Comparison of ENCODE assay signal across 8 mouse cellular contexts in genomic region chr2:32620682-32621516, GRCm38 (mm10). TPM values are rescaled to one million over a fixed set of nuclear protein-coding genes. Genes with fewer than 3 reads are reported as not detected.
A peak's percentile ranks its signal among the peaks of the same experiment; 100 is the strongest.
DNase-seq lines count a peak whose midpoint lies in the region; ATAC-seq and TF ChIP-seq lines count a peak whose summit lies in the region.

No protein-coding gene starts in this region.

- H3K4me3 ChIP-seq in layer of hippocampus, adult 2 months, result no peak overlapping the region
- H3K4me3 ChIP-seq in lung, embryonic 15.5 days, result no peak overlapping the region

- H3K4me1 ChIP-seq in lung, embryonic 15.5 days, result peaks cover 61% of the 10 kb centered on the region

- no peak overlapping the region for H3K9ac ChIP-seq in lung, embryonic 15.5 days

- H3K27ac ChIP-seq in layer of hippocampus, adult 2 months, result peak overlapping the region; percentile 46; the same call in 1 of the 2 replicates
- H3K27ac ChIP-seq in lung, embryonic 15.5 days, result peak overlapping the region; percentile 89

- 4% methylated on average over 4 of the region's 4 CpGs for WGBS in lung, embryonic 15.5 days

- TF ChIP-seq CTCF in layer of hippocampus, adult 2 months (conservative IDR thresholded peaks at IDR 0.05), result no peak

- no peaks in the 10 kb centered on the region for H3K27me3 ChIP-seq in lung, embryonic 15.5 days

- no peak for DNase-seq in layer of hippocampus, adult 2 months (ENCODE audit: low spot score in 2 of 2)
- DNase-seq in layer of hippocampus, adult 8-10 months (ENCODE audit: low spot score in 2 of 2), result no peak
- DNase-seq in heart, adult 18-20 months, result peak; percentile 77 to 92
- DNase-seq in kidney, adult 11 months, result peak; percentile 77
- DNase-seq in testis, postnatal 14 days (ENCODE audit: low spot score), result peak; percentile 70
- DNase-seq in frontal cortex, postnatal 14 days (ENCODE audit: low spot score in 2 of 2), result no peak

- H3K4me2 ChIP-seq in lung, embryonic 15.5 days, result peak overlapping the region; percentile 17

- H3K9me3 ChIP-seq in lung, embryonic 15.5 days, result no peaks in the 10 kb centered on the region

- H3K36me3 ChIP-seq in lung, embryonic 15.5 days, result peaks cover 15% of the 10 kb centered on the region

- peak; percentile 73 for ATAC-seq in lung, embryonic 15.5 days (ENCODE audit: borderline replicate concordance, extremely low read depth, low FRiP score, low TSS enrichment)
- ATAC-seq in erythroblast, adult 5-6 weeks (replicated peaks; ENCODE audit: low FRiP score, poor library complexity, severe bottlenecking), result no peak

RNA-seq across cellular contexts. Expression of gene Ak1, which starts 0.7 kb away (rescaled TPM):
- total RNA-seq in layer of hippocampus, adult 2 months (2021), result 100 to 1,000 TPM; 120 to 123 TPM
- 100 to 1,000 TPM; 116 to 131 (median 119) TPM for total RNA-seq in layer of hippocampus, adult 8-10 months (2022)
- 100 to 1,000 TPM; 654 to 691 TPM for total RNA-seq in heart, adult 18-20 months (2021)
- 53.6 and 60.6 TPM in 2 replicates for polyA plus RNA-seq in lung, embryonic 15.5 days (2015; fragmentation: Nextera tagmentation; extraction: Ambion mirVana)
- total RNA-seq in erythroblast, adult 5-6 weeks (2015; ENCODE audit: low replicate concordance), result not detected in 2 replicates
- not detected in 2 replicates for total RNA-seq in erythroblast, adult 5-6 weeks (2017; ENCODE audit: low replicate concordance)

RNA-seq across cellular contexts. Expression of gene St6galnac6, which starts 21.4 kb away (rescaled TPM):
- 100 to 1,000 TPM; 117 to 124 TPM for total RNA-seq in layer of hippocampus, adult 2 months (2021)
- 100 to 1,000 TPM; 110 to 144 (median 116) TPM for total RNA-seq in layer of hippocampus, adult 8-10 months (2022)
- 100 to 1,000 TPM; 108 to 117 TPM for total RNA-seq in heart, adult 18-20 months (2021)
- polyA plus RNA-seq in lung, embryonic 15.5 days (2015; fragmentation: Nextera tagmentation; extraction: Ambion mirVana), result 25.0 and 26.2 TPM in 2 replicates
- 0.77 and 3.3 TPM in 2 replicates for total RNA-seq in erythroblast, adult 5-6 weeks (2015; ENCODE audit: low replicate concordance)
- 2.1 and 2.5 TPM in 2 replicates for total RNA-seq in erythroblast, adult 5-6 weeks (2017; ENCODE audit: low replicate concordance)

RNA-seq across cellular contexts. Expression of gene Eng, which starts 25.5 kb away (rescaled TPM):
- 10 to 100 TPM; 16.4 to 19.7 TPM for total RNA-seq in layer of hippocampus, adult 2 months (2021)
- 10 to 100 TPM; 18.2 to 24.8 (median 18.7) TPM for total RNA-seq in layer of hippocampus, adult 8-10 months (2022)
- total RNA-seq in heart, adult 18-20 months (2021), result 100 to 1,000 TPM in 1 of 2 experiments, 10 to 100 TPM in 1; 95.1 to 106 TPM
- polyA plus RNA-seq in lung, embryonic 15.5 days (2015; fragmentation: Nextera tagmentation; extraction: Ambion mirVana), result 102 and 107 TPM in 2 replicates
- 4.0 and 6.7 TPM in 2 replicates for total RNA-seq in erythroblast, adult 5-6 weeks (2015; ENCODE audit: low replicate concordance)
- total RNA-seq in erythroblast, adult 5-6 weeks (2017; ENCODE audit: low replicate concordance), result 1.5 and 3.2 TPM in 2 replicates

RNA-seq across cellular contexts. Expression of gene St6galnac4, which starts 34.0 kb away (rescaled TPM):
- 10 to 100 TPM; 36.4 to 40.0 TPM for total RNA-seq in layer of hippocampus, adult 2 months (2021)
- total RNA-seq in layer of hippocampus, adult 8-10 months (2022), result 10 to 100 TPM; 36.1 to 48.6 (median 40.3) TPM
- 10 to 100 TPM; 14.7 to 16.1 TPM for total RNA-seq in heart, adult 18-20 months (2021)
- 25.9 and 26.1 TPM in 2 replicates for polyA plus RNA-seq in lung, embryonic 15.5 days (2015; fragmentation: Nextera tagmentation; extraction: Ambion mirVana)
- total RNA-seq in erythroblast, adult 5-6 weeks (2015; ENCODE audit: low replicate concordance), result 8.8 and 9.4 TPM in 2 replicates
- total RNA-seq in erythroblast, adult 5-6 weeks (2017; ENCODE audit: low replicate concordance), result 3.8 and 4.9 TPM in 2 replicates

RNA-seq across cellular contexts. Expression of gene 9430097D07Rik, which starts 45.4 kb away (rescaled TPM):
- total RNA-seq in layer of hippocampus, adult 2 months (2021), result under 1 TPM in 1 of 2 experiments, not detected in 1; 0.71 TPM
- under 1 TPM; 0.23 to 0.74 (median 0.40) TPM for total RNA-seq in layer of hippocampus, adult 8-10 months (2022)
- not detected for total RNA-seq in heart, adult 18-20 months (2021)
- polyA plus RNA-seq in lung, embryonic 15.5 days (2015; fragmentation: Nextera tagmentation; extraction: Ambion mirVana), result 0.29 TPM in 1 of 2 replicates, not detected in the other
- total RNA-seq in erythroblast, adult 5-6 weeks (2015; ENCODE audit: low replicate concordance), result not detected in 2 replicates
- total RNA-seq in erythroblast, adult 5-6 weeks (2017; ENCODE audit: low replicate concordance), result not detected in 2 replicates

Comparison
In these comparisons a context has a peak if more than half of its experiments do, and no peak if none do; other contexts are left out.
1. DNase-seq: peak in heart, adult 18-20 months (2 of 2), kidney, adult 11 months (single experiment) and testis, postnatal 14 days (single experiment); none in layer of hippocampus, adult 2 months (0 of 2), layer of hippocampus, adult 8-10 months (0 of 2) and frontal cortex, postnatal 14 days (0 of 2).
2. RNA of gene Ak1, which starts 0.7 kb away (total RNA-seq): 654 to 691 TPM in heart, adult 18-20 months, 120 to 123 TPM in layer of hippocampus, adult 2 months and 116 to 131 TPM in layer of hippocampus, adult 8-10 months; not detected in erythroblast, adult 5-6 weeks; every median in the first group is over 100 times any median in the second.
3. RNA of gene St6galnac6, which starts 21.4 kb away (total RNA-seq): 117 to 124 TPM in layer of hippocampus, adult 2 months, 108 to 117 TPM in heart, adult 18-20 months and 110 to 144 TPM in layer of hippocampus, adult 8-10 months; 0.77 to 3.3 TPM in erythroblast, adult 5-6 weeks; every median in the first group is over 10 times any median in the second.